In genomic region chr2:147010952-147011351, GRCm38 (mm10) we compare ENCODE assay signal across 13 mouse cellular contexts.
"Had no signal": no experiment of that assay in that cellular context is flagged by ENCODE, and none has a peak within 500 bp of the region (broad histone marks: within the 10 kb centered on the region; RNA-seq: fewer than 3 reads in every experiment).

No protein-coding gene starts in this region.

- DNase-seq: kidney, adult 8-10 months; kidney, postnatal 25 days; lung, adult 2 months; midbrain, embryonic 14.5 days; retina, postnatal 1 day; right cerebral cortex, postnatal 4 days; thymus, postnatal 25 days had no signal

- H3K27me3 ChIP-seq: liver, embryonic 15.5 days; neural tube, embryonic 12.5 days had no signal

- H3K27ac ChIP-seq: left cerebral cortex, adult 2 months; liver, embryonic 15.5 days; neural tube, embryonic 12.5 days had no signal

- H3K4me2 ChIP-seq: neural tube, embryonic 12.5 days had no signal

- H3K4me3 ChIP-seq: left cerebral cortex, adult 2 months; liver, embryonic 15.5 days; neural tube, embryonic 12.5 days had no signal

- H3K36me3 ChIP-seq: neural tube, embryonic 12.5 days had no signal

- H3K9ac ChIP-seq: liver, embryonic 15.5 days; neural tube, embryonic 12.5 days had no signal

- H3K9me3 ChIP-seq: limb, embryonic 10.5 days; liver, embryonic 15.5 days; midbrain, embryonic 10.5 days; neural tube, embryonic 12.5 days had no signal

- ATAC-seq: lung, postnatal 0 days had no signal
